Mouse (Mus musculus): ENCODE data around the gene Gm4792. TPM values are rescaled to one million over a fixed set of nuclear protein-coding genes. Genes with fewer than 3 reads are reported as not detected.

Gene Gm4792
- polyA plus RNA-seq, 1 experiment = not detected

DNA sequence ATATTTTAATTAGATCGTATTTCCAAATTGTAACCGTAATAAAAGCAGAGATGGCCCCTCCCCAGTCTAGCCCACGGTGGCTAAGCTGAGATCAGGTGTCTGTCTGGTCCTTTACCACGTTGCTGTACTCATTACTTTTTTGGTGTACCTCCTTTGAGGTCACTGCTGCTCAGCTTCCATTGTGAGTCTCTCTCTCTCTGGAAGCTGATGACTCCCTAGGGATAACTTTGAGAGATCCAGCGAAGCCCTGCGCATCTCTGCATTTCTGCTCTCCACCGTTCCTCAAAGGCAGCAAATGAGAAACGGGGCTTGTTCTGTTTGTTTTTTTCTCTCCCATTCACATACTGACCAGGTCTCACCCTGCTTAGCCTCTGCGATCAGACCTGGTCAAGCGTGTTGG, 36.5 kb upstream of the Gm4792 start:
- TF ChIP-seq CTCF (IDR thresholded peaks at IDR 0.05; ENCODE audit: control insufficient read depth, insufficient read depth, insufficient read length) (no peak), MAX (IDR thresholded peaks at IDR 0.05) (no peak), MYOG (IDR thresholded peaks at IDR 0.05; ENCODE audit: control insufficient read depth, extremely low read depth, insufficient read length) (no peak), MYOD1 (IDR thresholded peaks at IDR 0.05; ENCODE audit: control insufficient read depth, insufficient read length, low read depth) (no peak), USF1 (IDR thresholded peaks at IDR 0.05; ENCODE audit: low read depth) (no peak), FOSL1 (IDR thresholded peaks at IDR 0.05; ENCODE audit: insufficient read depth, low read length, poor library complexity, severe bottlenecking) (no peak), CEBPB (IDR thresholded peaks at IDR 0.05; ENCODE audit: low read depth) (no peak)
- Histone ChIP-seq H3ac (ENCODE audit: control insufficient read depth, insufficient read length, low read depth) (no peak overlapping the region), H3K4me3 (ENCODE audit: insufficient read depth, poor library complexity, severe bottlenecking) (no peak overlapping the region), H3K27me3 (ENCODE audit: control insufficient read depth, insufficient read depth, insufficient read length) (no peaks in the 10 kb centered on the region), H3K36me3 (ENCODE audit: control insufficient read depth, insufficient read depth) (no peaks in the 10 kb centered on the region), H3K79me2 (ENCODE audit: control insufficient read depth, insufficient read depth) (no peaks in the 10 kb centered on the region), H3K79me3 (ENCODE audit: low read depth) (no peaks in the 10 kb centered on the region)

DNA sequence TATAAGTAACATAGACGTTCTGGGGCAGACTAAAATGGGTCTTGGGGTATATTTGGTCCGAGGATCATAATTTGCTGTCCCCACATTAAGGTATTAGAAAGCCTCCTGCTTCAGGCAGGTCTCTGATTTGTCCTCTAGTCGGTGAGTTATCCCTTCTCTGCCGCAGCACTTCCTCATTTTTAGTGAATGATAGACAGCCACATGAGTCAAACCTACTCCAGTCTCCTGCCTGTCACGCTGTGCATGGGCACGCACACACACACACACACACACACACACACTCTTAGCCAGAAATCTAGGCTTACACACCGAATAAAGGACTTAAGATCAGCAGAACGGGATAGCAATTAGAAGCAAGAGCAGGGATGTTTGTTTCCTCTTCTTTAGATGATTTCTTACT, 34.8 kb upstream of the Gm4792 start:
- Histone ChIP-seq H3ac (ENCODE audit: control insufficient read depth, insufficient read length, low read depth) (no peak overlapping the region), H3K4me3 (ENCODE audit: insufficient read depth, poor library complexity, severe bottlenecking) (no peak overlapping the region), H3K79me3 (ENCODE audit: low read depth) (no peaks in the 10 kb centered on the region), H3K36me3 (ENCODE audit: control insufficient read depth, insufficient read depth) (no peaks in the 10 kb centered on the region), H3K79me2 (ENCODE audit: control insufficient read depth, insufficient read depth) (no peaks in the 10 kb centered on the region), H3K27me3 (ENCODE audit: control insufficient read depth, insufficient read depth, insufficient read length) (no peaks in the 10 kb centered on the region)
- TF ChIP-seq FOSL1 (IDR thresholded peaks at IDR 0.05; ENCODE audit: insufficient read depth, low read length, poor library complexity, severe bottlenecking) = no peak
- TF ChIP-seq CTCF (IDR thresholded peaks at IDR 0.05; ENCODE audit: control insufficient read depth, insufficient read depth, insufficient read length) = no peak
- TF ChIP-seq MAX (IDR thresholded peaks at IDR 0.05) = no peak
- no peak for TF ChIP-seq USF1 (IDR thresholded peaks at IDR 0.05; ENCODE audit: low read depth)

DNA sequence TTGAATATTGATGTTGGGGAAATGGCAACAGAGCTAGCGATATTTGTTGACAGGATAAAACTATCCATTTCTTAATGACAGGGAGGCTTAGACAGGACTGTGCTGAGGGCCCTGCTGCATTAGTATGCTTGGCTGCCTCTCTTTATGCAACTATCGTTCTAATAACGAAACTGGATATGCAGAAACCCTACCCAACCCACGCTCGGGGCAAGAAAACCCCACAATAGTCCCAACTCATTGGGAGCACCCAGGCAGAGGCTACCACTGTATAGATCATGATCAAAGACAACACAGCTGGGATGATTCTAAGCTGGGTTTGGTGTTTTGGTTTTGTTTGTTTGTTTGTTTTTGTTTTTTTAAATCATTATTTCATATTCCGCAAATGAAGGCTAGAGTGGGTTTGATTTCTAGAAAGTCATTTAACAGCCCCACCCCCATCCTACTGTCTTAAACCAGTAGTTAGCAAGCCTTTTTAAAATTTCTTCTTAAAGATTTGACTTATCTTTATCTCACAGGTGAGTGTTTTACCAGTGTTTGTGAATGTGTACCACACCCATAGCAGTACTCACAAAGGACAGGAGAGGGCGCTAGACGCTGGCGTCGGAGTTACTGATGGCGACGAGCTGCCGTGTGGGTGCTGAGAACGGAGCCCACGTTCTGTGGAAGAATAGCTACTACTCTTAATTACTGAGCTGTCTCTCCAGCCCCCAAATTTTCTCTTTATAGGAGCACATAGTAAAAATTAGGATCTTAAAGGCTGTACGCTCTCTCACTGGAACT, 34.0 kb upstream of the Gm4792 start:
- no peaks in the 10 kb centered on the region for H3K79me2 ChIP-seq (ENCODE audit: control insufficient read depth, insufficient read depth)
- TF ChIP-seq MYOD1 (IDR thresholded peaks at IDR 0.05; ENCODE audit: control insufficient read depth, insufficient read length, low read depth) (no peak), CTCF (IDR thresholded peaks at IDR 0.05; ENCODE audit: control insufficient read depth, insufficient read depth, insufficient read length) (no peak), CEBPB (IDR thresholded peaks at IDR 0.05; ENCODE audit: low read depth) (no peak), USF1 (IDR thresholded peaks at IDR 0.05; ENCODE audit: low read depth) (no peak)
- H3K79me3 ChIP-seq (ENCODE audit: low read depth) = no peaks in the 10 kb centered on the region
- no peaks in the 10 kb centered on the region for H3K36me3 ChIP-seq (ENCODE audit: control insufficient read depth, insufficient read depth)
- no peaks in the 10 kb centered on the region for H3K27me3 ChIP-seq (ENCODE audit: control insufficient read depth, insufficient read depth, insufficient read length)
- no peak overlapping the region for H3ac ChIP-seq (ENCODE audit: control insufficient read depth, insufficient read length, low read depth)
- H3K4me3 ChIP-seq (ENCODE audit: insufficient read depth, poor library complexity, severe bottlenecking) = no peak overlapping the region

DNA sequence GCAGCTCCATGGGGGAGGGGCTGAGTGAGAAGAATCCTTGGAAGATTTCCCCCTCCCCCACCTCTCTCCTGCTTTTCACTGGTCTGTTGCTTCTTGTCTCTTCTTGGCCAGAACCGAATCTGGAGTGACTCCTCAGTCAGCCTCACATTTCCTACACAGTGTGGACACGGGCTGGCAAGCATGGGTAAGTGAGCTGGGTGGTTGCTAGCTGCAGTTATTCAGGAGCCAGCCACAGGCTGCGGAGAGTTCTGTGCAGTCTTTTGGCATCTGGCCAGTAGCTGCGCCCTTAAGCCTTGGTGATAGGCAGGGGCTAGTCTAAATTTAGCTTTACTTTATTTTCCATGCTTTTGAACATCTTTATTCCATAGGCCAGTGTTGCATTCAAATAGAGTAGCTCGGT, 31.5 kb upstream of the Gm4792 start:
- no peaks in the 10 kb centered on the region for H3K79me2 ChIP-seq (ENCODE audit: control insufficient read depth, insufficient read depth)
- no peak overlapping the region for H3ac ChIP-seq (ENCODE audit: control insufficient read depth, insufficient read length, low read depth)
- no peak overlapping the region for H3K4me3 ChIP-seq (ENCODE audit: insufficient read depth, poor library complexity, severe bottlenecking)
- TF ChIP-seq CEBPB (IDR thresholded peaks at IDR 0.05; ENCODE audit: low read depth) (no peak), USF1 (IDR thresholded peaks at IDR 0.05; ENCODE audit: low read depth) (no peak), CTCF (IDR thresholded peaks at IDR 0.05; ENCODE audit: control insufficient read depth, insufficient read depth, insufficient read length) (no peak), FOSL1 (IDR thresholded peaks at IDR 0.05; ENCODE audit: insufficient read depth, low read length, poor library complexity, severe bottlenecking) (no peak), MYOD1 (IDR thresholded peaks at IDR 0.05; ENCODE audit: control insufficient read depth, insufficient read length, low read depth) (no peak), MAX (IDR thresholded peaks at IDR 0.05) (no peak)
- H3K79me3 ChIP-seq (ENCODE audit: low read depth) = no peaks in the 10 kb centered on the region
- no peaks in the 10 kb centered on the region for H3K36me3 ChIP-seq (ENCODE audit: control insufficient read depth, insufficient read depth)
- no peaks in the 10 kb centered on the region for H3K27me3 ChIP-seq (ENCODE audit: control insufficient read depth, insufficient read depth, insufficient read length)

GRCm38 (mm10) chr10:94318574-94318973, 20.1 kb upstream of the Gm4792 start:
- TF ChIP-seq CEBPB (IDR thresholded peaks at IDR 0.05; ENCODE audit: low read depth) (no peak), FOSL1 (IDR thresholded peaks at IDR 0.05; ENCODE audit: insufficient read depth, low read length, poor library complexity, severe bottlenecking) (no peak), MAX (IDR thresholded peaks at IDR 0.05) (no peak), CTCF (IDR thresholded peaks at IDR 0.05; ENCODE audit: control insufficient read depth, insufficient read depth, insufficient read length) (no peak), USF1 (IDR thresholded peaks at IDR 0.05; ENCODE audit: low read depth) (no peak), MYOD1 (IDR thresholded peaks at IDR 0.05; ENCODE audit: control insufficient read depth, insufficient read length, low read depth) (no peak), MYOG (IDR thresholded peaks at IDR 0.05; ENCODE audit: control insufficient read depth, extremely low read depth, insufficient read length) (no peak)
- H3K79me2 ChIP-seq (ENCODE audit: control insufficient read depth, insufficient read depth) = no peaks in the 10 kb centered on the region
- no peak overlapping the region for H3ac ChIP-seq (ENCODE audit: control insufficient read depth, insufficient read length, low read depth)
- no peaks in the 10 kb centered on the region for H3K36me3 ChIP-seq (ENCODE audit: control insufficient read depth, insufficient read depth)
- no peak overlapping the region for H3K4me3 ChIP-seq (ENCODE audit: insufficient read depth, poor library complexity, severe bottlenecking)
- H3K27me3 ChIP-seq (ENCODE audit: control insufficient read depth, insufficient read depth, insufficient read length) = no peaks in the 10 kb centered on the region
- H3K79me3 ChIP-seq (ENCODE audit: low read depth) = no peaks in the 10 kb centered on the region

DNA sequence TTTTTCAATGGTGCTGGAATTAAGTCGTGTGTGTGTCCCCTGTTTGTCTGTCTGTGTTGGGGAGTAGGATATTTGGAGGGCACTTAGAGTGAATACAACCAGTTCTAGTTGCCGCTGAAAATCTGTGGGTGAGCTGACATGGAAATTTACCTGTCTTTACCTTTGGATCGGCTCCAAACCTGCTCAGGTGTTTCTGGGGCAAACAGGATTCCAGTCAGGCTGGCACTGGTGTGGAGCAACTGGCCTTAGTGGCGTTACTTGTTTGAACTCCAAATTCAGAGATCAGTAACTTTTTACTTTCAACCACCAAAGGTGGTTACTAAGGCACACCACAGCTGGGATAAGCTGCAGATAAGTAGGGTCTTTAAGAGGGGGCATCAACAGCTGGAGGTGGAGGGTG, 14.6 kb upstream of the Gm4792 start:
- no peaks in the 10 kb centered on the region for H3K36me3 ChIP-seq (ENCODE audit: control insufficient read depth, insufficient read depth)
- no peaks in the 10 kb centered on the region for H3K79me2 ChIP-seq (ENCODE audit: control insufficient read depth, insufficient read depth)
- no peak overlapping the region for H3ac ChIP-seq (ENCODE audit: control insufficient read depth, insufficient read length, low read depth)
- peaks cover 14% of the 10 kb centered on the region for H3K27me3 ChIP-seq (ENCODE audit: control insufficient read depth, insufficient read depth, insufficient read length)
- no peaks in the 10 kb centered on the region for H3K79me3 ChIP-seq (ENCODE audit: low read depth)
- TF ChIP-seq MAX (IDR thresholded peaks at IDR 0.05) = no peak
- no peak for TF ChIP-seq MYOD1 (IDR thresholded peaks at IDR 0.05; ENCODE audit: control insufficient read depth, insufficient read length, low read depth)
- TF ChIP-seq USF1 (IDR thresholded peaks at IDR 0.05; ENCODE audit: low read depth) = no peak
- TF ChIP-seq CEBPB (IDR thresholded peaks at IDR 0.05; ENCODE audit: low read depth) = no peak
- no peak for TF ChIP-seq MYOG (IDR thresholded peaks at IDR 0.05; ENCODE audit: control insufficient read depth, extremely low read depth, insufficient read length)
- TF ChIP-seq CTCF (IDR thresholded peaks at IDR 0.05; ENCODE audit: control insufficient read depth, insufficient read depth, insufficient read length) = no peak
- TF ChIP-seq FOSL1 (IDR thresholded peaks at IDR 0.05; ENCODE audit: insufficient read depth, low read length, poor library complexity, severe bottlenecking) = no peak
- H3K4me3 ChIP-seq (ENCODE audit: insufficient read depth, poor library complexity, severe bottlenecking) = no peak overlapping the region
